Mouse (Mus musculus): ENCODE measurements at regions not wholly inside any gene's neighbourhood (a gene's known extent, or its start where the extent isn't known, plus 50 kb on each side); places are given as distances from the start of the nearest gene placed in this dataset.

- no peak for TF ChIP-seq CTCF (conservative IDR thresholded peaks at IDR 0.05; ENCODE audit: low read length)
- TF ChIP-seq POU5F1 (IDR thresholded peaks at IDR 0.05; ENCODE audit: borderline replicate concordance, low read length): no peak
Measured at GRCm38 (mm10) chr4:105285431-105286013, 128.4 kb downstream of the Plpp3 start.
